Mouse (Mus musculus) adrenal gland, postnatal 14 days (tissue): ENCODE measurements around the gene Tmem52. TPM values are rescaled to one million over a fixed set of nuclear protein-coding genes. Genes with fewer than 3 reads are reported as not detected.

Source experiments
- DNase-seq: peaks from one replicate; pipeline ENCODE4 v3.0.0; 2021; ENCODE audit warnings: mixed read lengths
- total RNA-seq: library from RNA; stranded (reverse); gene quantifications from 2 replicates; pipeline ENCODE4 v1.2.3, GENCODE M21; 2021

The Tmem52 gene
- total RNA-seq, 1 experiment from 2014 or later, result 11.4 TPM

DNA sequence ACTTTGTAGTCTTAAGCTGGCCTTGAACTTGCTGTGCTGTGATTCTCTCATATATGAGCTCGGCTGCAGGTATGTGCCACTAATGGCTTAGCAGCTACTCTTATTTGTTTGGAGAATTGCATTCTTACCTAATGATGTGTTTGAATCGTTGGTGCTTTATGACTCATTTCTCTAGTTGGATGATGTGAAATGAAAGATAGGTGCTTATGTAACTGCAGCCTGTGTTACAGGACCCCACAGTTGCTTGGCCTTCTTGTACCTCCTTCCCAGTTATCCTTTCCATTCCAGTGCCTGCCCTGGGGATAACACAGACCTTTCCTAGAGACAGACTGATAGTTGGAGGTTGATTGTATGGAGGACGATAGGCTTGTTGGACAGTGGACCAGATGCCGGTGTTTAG is 39.7 kb downstream of the Tmem52 start:
- DNase-seq, result no peak

DNA sequence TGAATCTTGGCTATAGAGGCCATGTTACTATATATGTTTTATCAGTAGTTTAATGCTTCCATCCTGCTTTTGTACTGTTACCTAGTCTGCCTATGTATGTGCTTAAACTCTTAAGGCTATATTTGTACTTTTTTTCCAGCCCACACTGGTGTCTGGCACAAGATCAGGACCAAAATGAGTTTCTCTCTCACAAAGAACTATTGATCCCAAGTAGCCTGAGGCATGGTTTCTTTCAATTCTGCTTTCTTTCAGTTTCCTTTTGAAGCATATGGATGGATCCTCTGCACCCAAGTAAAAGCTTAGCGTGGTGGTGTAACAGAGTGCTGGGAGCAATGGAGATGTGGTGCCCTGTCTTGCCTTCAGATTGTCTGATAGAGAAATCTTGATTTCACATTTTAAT is 42.1 kb downstream of the Tmem52 start:
- DNase-seq, result no peak

DNA sequence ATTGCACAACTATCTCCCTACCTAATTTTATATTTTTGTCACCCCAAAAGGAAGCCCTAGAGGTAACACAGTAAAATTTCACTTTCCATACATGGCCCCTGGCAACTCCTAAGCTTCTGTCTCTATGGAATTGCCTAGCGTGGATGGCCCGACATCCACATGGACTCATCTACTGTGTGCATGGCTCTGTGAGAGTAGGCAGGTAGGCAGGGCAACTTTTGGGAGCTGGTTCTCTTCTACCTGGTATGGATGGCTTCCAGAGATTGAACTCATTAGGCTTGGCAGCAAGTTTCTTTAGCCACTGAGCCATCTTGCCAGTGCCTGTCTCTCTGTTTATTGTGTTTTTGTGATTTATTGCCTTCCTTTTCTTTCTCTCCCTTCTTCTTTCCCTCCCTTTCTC is 45.9 kb downstream of the Tmem52 start:
- no peak for DNase-seq

DNA sequence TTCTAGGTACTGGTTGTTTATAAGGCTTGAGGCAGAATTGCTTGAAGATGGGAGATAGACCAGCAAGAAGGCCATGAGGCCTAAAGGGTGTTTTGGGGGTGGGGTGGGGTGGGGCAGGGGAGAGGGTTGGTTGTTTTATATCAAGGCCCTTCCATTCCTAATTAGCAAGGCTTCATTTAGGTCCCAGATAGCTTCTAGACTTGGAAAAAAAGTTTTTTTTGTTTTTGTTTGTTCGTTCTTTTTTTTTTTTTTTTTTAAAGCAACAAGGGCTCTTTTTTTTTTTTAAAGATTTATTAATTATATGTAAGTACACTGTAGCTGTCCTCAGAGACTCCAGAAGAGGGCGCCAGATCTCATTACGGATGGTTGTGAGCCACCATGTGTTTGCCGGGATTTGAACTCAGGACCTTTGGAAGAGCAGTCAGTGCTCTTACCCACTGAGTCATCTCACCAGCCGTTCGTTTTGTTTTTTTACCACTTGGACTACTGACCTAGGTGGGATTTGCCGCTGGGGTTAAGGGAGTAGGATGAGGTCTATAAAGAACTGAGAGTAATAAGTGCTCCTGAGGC is 49.1 kb downstream of the Tmem52 start:
- no peak for DNase-seq

Other genes starting within 250 kb of the Tmem52 start
- 66.2 and 70.1 TPM in 2 replicates for gene Ski, start 246.5 kb upstream of the Tmem52 start, total RNA-seq
- 39.4 and 43.1 TPM in 2 replicates for gene Faap20, start 219.3 kb upstream of the Tmem52 start, total RNA-seq
- gene Prkcz, start 107.8 kb upstream of the Tmem52 start, total RNA-seq, result 5.7 and 6.8 TPM in 2 replicates
- gene Gabrd, start 71.0 kb upstream of the Tmem52 start, total RNA-seq, result 0.11 and 0.19 TPM in 2 replicates
- gene Cfap74, start 59.9 kb upstream of the Tmem52 start, total RNA-seq, result 0.48 and 1.1 TPM in 2 replicates
- 389 and 418 TPM in 2 replicates for gene Gnb1, start 22.2 kb downstream of the Tmem52 start, total RNA-seq
- 206 and 214 TPM in 2 replicates for gene Nadk, start 93.3 kb downstream of the Tmem52 start, total RNA-seq
- 25.8 and 30.1 TPM in 2 replicates for gene Slc35e2, start 132.3 kb downstream of the Tmem52 start, total RNA-seq
- gene Cdk11b, start 155.7 kb downstream of the Tmem52 start, total RNA-seq, result 56.4 and 59.3 TPM in 2 replicates
- gene Gm10563, start 176.3 kb downstream of the Tmem52 start, total RNA-seq, result not detected in 2 replicates
- gene Mmp23, start 184.3 kb downstream of the Tmem52 start, total RNA-seq, result 10.0 and 11.5 TPM in 2 replicates
- 38.5 and 41.6 TPM in 2 replicates for gene Mib2, start 200.1 kb downstream of the Tmem52 start, total RNA-seq
- gene Fndc10, start 225.2 kb downstream of the Tmem52 start, total RNA-seq, result 34.8 and 45.9 TPM in 2 replicates
- gene Ssu72, start 235.7 kb downstream of the Tmem52 start, total RNA-seq, result 94.3 and 97.0 TPM in 2 replicates